Mouse (Mus musculus): Measurements from ENCODE around the gene Atrnl1. TPM values are rescaled to one million over a fixed set of nuclear protein-coding genes. Genes with fewer than 3 reads are reported as not detected.

The Atrnl1 gene
- polyA plus RNA-seq, 1 experiment from 2014 or later = 7.0 TPM

- Histone ChIP-seq H3K9ac (replicated peaks) (no peak overlapping the region), H3K27ac (replicated peaks) (no peak overlapping the region), H3K4me2 (no peak overlapping the region), H3K36me3 (no peaks in the 10 kb centered on the region), H3K9me3 (replicated peaks) (no peaks in the 10 kb centered on the region), H3K4me1 (peaks cover 19% of the 10 kb centered on the region), H3K27me3 (replicated peaks) (no peaks in the 10 kb centered on the region; the same call in 1 of the 2 replicates), H3K4me3 (replicated peaks) (no peak overlapping the region)
- WGBS = 89% methylated on average over 6 of the region's 7 CpGs
- no peak for ATAC-seq (ENCODE audit: low FRiP score)
Observed at GRCm38 (mm10) chr19:58143853-58144454, 533.1 kb downstream of the Atrnl1 start.

DNA sequence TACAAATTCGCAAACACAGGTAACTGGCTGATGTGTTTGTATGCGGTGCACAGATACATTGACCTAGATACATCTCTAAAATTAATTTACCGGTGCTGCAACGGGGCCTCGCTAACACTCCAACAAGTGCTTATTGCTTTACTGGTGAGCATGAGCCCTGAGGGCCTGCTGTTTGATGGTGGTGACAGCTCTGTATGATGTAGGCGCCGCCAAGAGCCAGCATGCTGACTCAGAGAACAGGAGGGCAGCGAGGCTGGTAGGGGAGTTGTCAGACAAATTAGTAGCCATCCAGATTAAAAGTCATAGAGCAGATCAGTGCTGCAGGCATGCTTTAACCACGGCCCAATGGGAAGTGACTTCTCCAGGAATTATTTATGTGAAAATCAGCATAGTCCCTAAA lies 534.7 kb downstream of the Atrnl1 start:
- no peak for ATAC-seq (ENCODE audit: low FRiP score)
- 67% methylated on average over 9 of the region's 9 CpGs for WGBS
- H3K36me3 ChIP-seq = no peaks in the 10 kb centered on the region
- H3K27ac ChIP-seq (replicated peaks) = no peak overlapping the region
- H3K4me1 ChIP-seq = peaks cover 15% of the 10 kb centered on the region
- H3K9me3 ChIP-seq (replicated peaks) = no peaks in the 10 kb centered on the region
- no peak overlapping the region for H3K4me2 ChIP-seq
- H3K4me3 ChIP-seq (replicated peaks) = no peak overlapping the region
- H3K9ac ChIP-seq (replicated peaks) = no peak overlapping the region
- no peaks in the 10 kb centered on the region; the same call in 1 of the 2 replicates for H3K27me3 ChIP-seq (replicated peaks)

GRCm38 (mm10) chr19:58151257-58151656 lies 540.4 kb downstream of the Atrnl1 start:
- no peak overlapping the region for H3K4me3 ChIP-seq (replicated peaks)
- H3K4me1 ChIP-seq = 0 out of 2 replicates have a peak, but pooled peaks cover 2% of the 10 kb centered on the region
- H3K9me3 ChIP-seq (replicated peaks) = no peaks in the 10 kb centered on the region
- no peak overlapping the region for H3K27ac ChIP-seq (replicated peaks)
- no peak overlapping the region for H3K9ac ChIP-seq (replicated peaks)
- no peaks in the 10 kb centered on the region for H3K36me3 ChIP-seq
- H3K27me3 ChIP-seq (replicated peaks) = no peaks in the 10 kb centered on the region; the same call in 1 of the 2 replicates
- 93% methylated on average over 7 of the region's 7 CpGs for WGBS
- no peak for ATAC-seq (ENCODE audit: low FRiP score)
- H3K4me2 ChIP-seq = no peak overlapping the region

DNA sequence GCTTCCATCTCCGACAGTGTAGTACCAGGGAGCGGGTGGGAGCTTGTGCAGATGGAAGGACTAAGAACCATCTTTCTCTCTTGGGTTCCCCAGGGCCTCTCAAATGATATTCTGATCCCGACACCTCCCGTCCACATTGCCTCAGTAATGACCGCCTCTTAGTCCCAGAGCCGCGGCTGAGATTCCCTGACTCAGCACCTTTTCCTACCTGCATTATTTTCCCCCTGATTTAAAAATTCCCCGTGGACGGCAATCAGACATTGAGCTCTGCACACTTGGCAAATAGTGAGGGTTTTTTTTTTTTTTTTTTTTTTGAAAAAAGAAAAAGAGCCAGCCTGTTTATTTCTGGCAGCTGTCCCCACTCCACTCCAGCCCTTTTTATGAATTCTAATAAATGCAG lies 550.7 kb downstream of the Atrnl1 start:
- ATAC-seq (ENCODE audit: low FRiP score) = no peak
- Histone ChIP-seq H3K9ac (replicated peaks) (no peak overlapping the region), H3K4me1 (peaks cover 12% of the 10 kb centered on the region), H3K9me3 (replicated peaks) (no peaks in the 10 kb centered on the region), H3K36me3 (no peaks in the 10 kb centered on the region), H3K4me3 (replicated peaks) (no peak overlapping the region), H3K27me3 (replicated peaks) (no peaks in the 10 kb centered on the region), H3K4me2 (no peak overlapping the region), H3K27ac (replicated peaks) (no peak overlapping the region)
- WGBS = 65% methylated on average over 9 of the region's 9 CpGs

DNA sequence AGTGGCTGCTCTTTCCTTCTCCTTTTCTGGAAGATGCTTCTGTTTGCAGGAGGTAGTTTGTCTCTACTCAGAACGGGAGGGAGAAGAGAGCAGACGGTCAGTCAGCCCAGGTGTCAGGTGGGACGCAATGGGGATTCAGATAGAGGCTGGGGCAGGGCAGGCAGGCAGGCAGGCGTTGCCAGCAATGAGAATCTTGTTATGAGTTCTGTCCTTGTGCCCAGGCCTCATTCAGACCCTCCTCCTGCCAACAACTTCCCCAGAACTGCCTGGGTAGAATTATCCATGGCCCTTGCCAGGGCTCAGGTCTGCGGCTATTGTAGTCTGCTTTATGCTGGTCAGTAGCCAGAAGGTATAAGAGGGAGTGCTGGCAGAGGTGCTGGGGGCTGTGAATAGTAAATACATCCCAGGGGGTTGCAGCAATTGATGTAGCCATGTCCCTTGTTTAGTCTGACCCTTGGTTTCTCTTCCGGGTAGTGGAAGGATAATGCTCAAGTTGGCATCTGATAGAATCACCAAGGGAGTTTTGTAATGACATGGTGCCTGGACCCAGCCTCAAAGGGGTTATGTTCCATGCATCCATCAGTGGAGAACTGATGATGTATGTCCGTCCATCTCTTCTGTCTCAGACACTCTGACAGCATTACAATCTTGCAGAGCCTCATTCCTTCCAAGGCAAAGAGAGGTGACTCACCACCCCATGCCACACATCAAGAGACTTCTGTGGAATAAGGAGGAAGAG lies 554.2 kb downstream of the Atrnl1 start:
- 74% methylated on average over 7 of the region's 7 CpGs for WGBS
- Histone ChIP-seq H3K4me1 (peaks cover 12% of the 10 kb centered on the region), H3K9me3 (replicated peaks) (no peaks in the 10 kb centered on the region), H3K27ac (replicated peaks) (no peak overlapping the region), H3K9ac (replicated peaks) (no peak overlapping the region), H3K4me2 (no peak overlapping the region), H3K27me3 (replicated peaks) (no peaks in the 10 kb centered on the region), H3K4me3 (replicated peaks) (no peak overlapping the region), H3K36me3 (no peaks in the 10 kb centered on the region)
- no peak for ATAC-seq (ENCODE audit: low FRiP score)

- H3K27ac ChIP-seq (replicated peaks) = no peak overlapping the region
Observed at GRCm38 (mm10) chr19:58165635-58166015, 554.8 kb downstream of the Atrnl1 start.

GRCm38 (mm10) chr19:58166147-58166546 lies 555.3 kb downstream of the Atrnl1 start:
- H3K4me3 ChIP-seq (replicated peaks) = no peak overlapping the region
- no peaks in the 10 kb centered on the region for H3K9me3 ChIP-seq (replicated peaks)
- ATAC-seq (ENCODE audit: low FRiP score) = no peak
- no peak overlapping the region for H3K9ac ChIP-seq (replicated peaks)
- H3K27me3 ChIP-seq (replicated peaks) = no peaks in the 10 kb centered on the region
- no peaks in the 10 kb centered on the region for H3K36me3 ChIP-seq
- no peak overlapping the region for H3K4me2 ChIP-seq
- H3K27ac ChIP-seq (replicated peaks) = no peak overlapping the region
- H3K4me1 ChIP-seq = peaks cover 12% of the 10 kb centered on the region
- 71% methylated on average over 6 of the region's 6 CpGs for WGBS

More at GRCm38 (mm10) chr19:58165635-58166015, 554.8 kb downstream of the Atrnl1 start:
- Histone ChIP-seq H3K4me2 (no peak overlapping the region), H3K4me1 (peaks cover 12% of the 10 kb centered on the region), H3K9ac (replicated peaks) (no peak overlapping the region), H3K4me3 (replicated peaks) (no peak overlapping the region), H3K36me3 (no peaks in the 10 kb centered on the region), H3K9me3 (replicated peaks) (no peaks in the 10 kb centered on the region), H3K27me3 (replicated peaks) (no peaks in the 10 kb centered on the region)
- no peak for ATAC-seq (ENCODE audit: low FRiP score)
- 66% methylated on average over 9 of the region's 9 CpGs for WGBS

- Histone ChIP-seq H3K4me2 (no peak overlapping the region), H3K27ac (replicated peaks) (no peak overlapping the region), H3K9ac (replicated peaks) (no peak overlapping the region), H3K36me3 (no peaks in the 10 kb centered on the region), H3K27me3 (replicated peaks) (no peaks in the 10 kb centered on the region), H3K4me1 (peaks cover 4% of the 10 kb centered on the region), H3K4me3 (replicated peaks) (no peak overlapping the region), H3K9me3 (replicated peaks) (no peaks in the 10 kb centered on the region)
- WGBS = 84% methylated on average over 10 of the region's 10 CpGs
- no peak for ATAC-seq (ENCODE audit: low FRiP score)
Observed at GRCm38 (mm10) chr19:58178410-58178809, 567.6 kb downstream of the Atrnl1 start.

GRCm38 (mm10) chr19:58180773-58181172 lies 569.9 kb downstream of the Atrnl1 start:
- no peak for ATAC-seq (ENCODE audit: low FRiP score)
- H3K4me1 ChIP-seq = peaks cover 4% of the 10 kb centered on the region
- H3K9me3 ChIP-seq (replicated peaks) = no peaks in the 10 kb centered on the region
- peak overlapping the region; percentile 7; the same call in 1 of the 2 replicates for H3K4me2 ChIP-seq
- H3K27me3 ChIP-seq (replicated peaks) = no peaks in the 10 kb centered on the region
- H3K27ac ChIP-seq (replicated peaks) = no peak overlapping the region
- H3K4me3 ChIP-seq (replicated peaks) = no peak overlapping the region
- H3K9ac ChIP-seq (replicated peaks) = no peak overlapping the region
- WGBS = 2% methylated on average over 5 of the region's 5 CpGs
- no peaks in the 10 kb centered on the region for H3K36me3 ChIP-seq

Small RNA genes lying within 50 kb of the gene (microRNA-seq; reads per million reads assigned to microRNA genes)
- 1.0 reads per million for gene Mir5623

Other genes with a start within 250 kb of the Atrnl1 start
- 14.9 and 17.8 TPM in 2 replicates for gene Trub1, start 158.1 kb upstream of the Atrnl1 start, polyA plus RNA-seq (2015; fragmentation: Nextera tagmentation; extraction: Ambion mirVana)

Data from neural tube, embryonic 15.5 days (tissue).